Mouse (Mus musculus) layer of hippocampus, adult 2 months (tissue): ENCODE measurements around the gene Cdc42se2. TPM values are rescaled to one million over a fixed set of nuclear protein-coding genes. Genes with fewer than 3 reads are reported as not detected.
A peak's percentile ranks its signal among the peaks of the same experiment; 100 is the strongest.

Experiments
- DNase-seq, 2 experiments: peaks; one replicate each; pipeline ENCODE4 v3.0.0; 2022; ENCODE audit warnings: low spot score in 2 of 2
- H3K27ac ChIP-seq: fragments of 200-600 bp; 2 replicates; pipeline ENCODE4 v1.8.1; 2022
- H3K4me3 ChIP-seq: fragments of 200-600 bp; 2 replicates; pipeline ENCODE4 v1.8.1; 2022; ENCODE audit warnings: mild to moderate bottlenecking
- CTCF ChIP-seq: fragments of 200-600 bp; conservative IDR thresholded peaks from 2 replicates; pipeline ENCODE4 v1.8.1; 2022; ENCODE audit warnings: antibody characterized with exemption, mild to moderate bottlenecking, moderate library complexity
- total RNA-seq, 2 experiments: library from RNA; stranded (reverse); gene quantifications; 2 replicates each; pipeline ENCODE4 v1.2.3; 2021

The Cdc42se2 gene
- total RNA-seq, 2 experiments from 2014 or later = 134 TPM

GRCm38 (mm10) chr11:54675792-54676489 lies 111.5 kb downstream of the Cdc42se2 start:
- Histone ChIP-seq H3K4me3 (no peak overlapping the region), H3K27ac (peak overlapping the region; percentile 81)
- no peak for TF ChIP-seq CTCF
- DNase-seq = peak in 1 of 2 experiments; percentile 38

GRCm38 (mm10) chr11:54673575-54674298 lies 113.7 kb downstream of the Cdc42se2 start:
- no peak for DNase-seq
- no peak overlapping the region for H3K4me3 ChIP-seq
- TF ChIP-seq CTCF = no peak
- peak overlapping the region; percentile 81; the same call in 1 of the 2 replicates for H3K27ac ChIP-seq

Other genes with a start within 250 kb of the Cdc42se2 start
- 10 to 100 TPM; 28.7 to 30.9 TPM for gene Lyrm7, start 73.2 kb upstream of the Cdc42se2 start, total RNA-seq
- gene Hint1, start 78.7 kb upstream of the Cdc42se2 start, total RNA-seq = 100 to 1,000 TPM; 252 to 273 TPM
- 1 to 10 TPM; 3.9 to 4.0 TPM for gene Gpx3, start 114.8 kb upstream of the Cdc42se2 start, total RNA-seq
- 10 to 100 TPM; 33.0 to 33.1 TPM for gene Tnip1, start 175.2 kb upstream of the Cdc42se2 start, total RNA-seq
- 100 to 1,000 TPM; 100 to 103 TPM for gene Anxa6, start 245.8 kb upstream of the Cdc42se2 start, total RNA-seq